Mouse (Mus musculus): ENCODE data around the gene Ada.

Gene Ada

GRCm38 (mm10) chr2:163749647-163750611, at the start of gene Ada:
Gene Ada, minus strand, starts transcription at chr2:163750239.
- DNase-seq (ENCODE audit: extremely low spot score): peak; percentile 78

- no peak for DNase-seq (ENCODE audit: extremely low spot score)
Observed at GRCm38 (mm10) chr2:163798411-163798810, 48.4 kb upstream of the Ada start.

GRCm38 (mm10) chr2:163788484-163788883, 38.4 kb upstream of the Ada start:
- peak; percentile 53 for DNase-seq (ENCODE audit: extremely low spot score)

GRCm38 (mm10) chr2:163787709-163788108, 37.7 kb upstream of the Ada start:
- peak; percentile 47 for DNase-seq (ENCODE audit: extremely low spot score)

GRCm38 (mm10) chr2:163787086-163787485, 37.0 kb upstream of the Ada start:
- no peak for DNase-seq (ENCODE audit: extremely low spot score)

- no peak for DNase-seq (ENCODE audit: extremely low spot score)
Observed at GRCm38 (mm10) chr2:163783901-163784300, 33.9 kb upstream of the Ada start.

- DNase-seq (ENCODE audit: extremely low spot score): no peak
Observed at GRCm38 (mm10) chr2:163783368-163783767, 33.3 kb upstream of the Ada start.

- no peak for DNase-seq (ENCODE audit: extremely low spot score)
Observed at GRCm38 (mm10) chr2:163778896-163779295, 28.9 kb upstream of the Ada start.

GRCm38 (mm10) chr2:163777061-163777460, 27.0 kb upstream of the Ada start:
- peak; percentile 8 for DNase-seq (ENCODE audit: extremely low spot score)

GRCm38 (mm10) chr2:163776661-163777060, 26.6 kb upstream of the Ada start:
- DNase-seq (ENCODE audit: extremely low spot score): no peak

GRCm38 (mm10) chr2:163770731-163771130, 20.7 kb upstream of the Ada start:
- DNase-seq (ENCODE audit: extremely low spot score): no peak

- no peak for DNase-seq (ENCODE audit: extremely low spot score)
Observed at GRCm38 (mm10) chr2:163766890-163767289, 16.9 kb upstream of the Ada start.

GRCm38 (mm10) chr2:163766261-163766660, 16.2 kb upstream of the Ada start:
- no peak for DNase-seq (ENCODE audit: extremely low spot score)

GRCm38 (mm10) chr2:163761402-163761801, 11.4 kb upstream of the Ada start:
- DNase-seq (ENCODE audit: extremely low spot score): no peak

GRCm38 (mm10) chr2:163760589-163760988, 10.6 kb upstream of the Ada start:
- DNase-seq (ENCODE audit: extremely low spot score): no peak

GRCm38 (mm10) chr2:163758146-163758545, 8.1 kb upstream of the Ada start:
- DNase-seq (ENCODE audit: extremely low spot score): no peak

- no peak for DNase-seq (ENCODE audit: extremely low spot score)
Observed at GRCm38 (mm10) chr2:163756723-163757122, 6.7 kb upstream of the Ada start.

GRCm38 (mm10) chr2:163754228-163754627, 4.2 kb upstream of the Ada start:
- DNase-seq (ENCODE audit: extremely low spot score): no peak

- no peak for DNase-seq (ENCODE audit: extremely low spot score)
Observed at GRCm38 (mm10) chr2:163744801-163745570, 5.1 kb downstream of the Ada start.

- no peak for DNase-seq (ENCODE audit: extremely low spot score)
Observed at GRCm38 (mm10) chr2:163743357-163743756, 6.7 kb downstream of the Ada start.

- no peak for DNase-seq (ENCODE audit: extremely low spot score)
Observed at GRCm38 (mm10) chr2:163742656-163743055, 7.4 kb downstream of the Ada start.

- DNase-seq (ENCODE audit: extremely low spot score): no peak
Observed at GRCm38 (mm10) chr2:163735980-163736379, 14.1 kb downstream of the Ada start.

- DNase-seq (ENCODE audit: extremely low spot score): no peak
Observed at GRCm38 (mm10) chr2:163735163-163735562, 14.9 kb downstream of the Ada start.
